ENCODE assay signal across 26 mouse cellular contexts in genomic region chr19:27747301-27747700, GRCm38 (mm10).
DNase-seq lines count a peak whose midpoint lies in the region; ATAC-seq and TF ChIP-seq lines count a peak whose summit lies in the region.
"Had no signal": no experiment of that assay in that cellular context is flagged by ENCODE, and none has a peak within 500 bp of the region (broad histone marks: within the 10 kb centered on the region; RNA-seq: fewer than 3 reads in every experiment).

No protein-coding gene starts in this region.

- no peaks in the 10 kb centered on the region for H3K4me1 ChIP-seq in lung, embryonic 14.5 days (ENCODE audit: insufficient read depth)
- H3K4me1 ChIP-seq in midbrain, embryonic 11.5 days (ENCODE audit: control insufficient read depth, insufficient read depth, low read length): no peaks in the 10 kb centered on the region
- no peaks in the 10 kb centered on the region for H3K4me1 ChIP-seq in midbrain, embryonic 13.5 days (replicated peaks)
- H3K4me1 ChIP-seq: forebrain, embryonic 10.5 days; forebrain, embryonic 13.5 days; heart, embryonic 15.5 days had no signal

- whole genome bisulfite sequencing in lung, embryonic 14.5 days: 69% methylated on average over 1 of the region's 1 CpGs
- WGBS in midbrain, embryonic 11.5 days: 94% methylated on average over 1 of the region's 1 CpGs
- WGBS in midbrain, embryonic 13.5 days: 100% methylated on average over 1 of the region's 1 CpGs

- no peak for TF ChIP-seq CTCF in lung, embryonic 14.5 days (IDR thresholded peaks at IDR 0.05; ENCODE audit: low read depth)

- no peaks in the 10 kb centered on the region for H3K36me3 ChIP-seq in lung, embryonic 14.5 days (ENCODE audit: insufficient read depth)
- H3K36me3 ChIP-seq in midbrain, embryonic 11.5 days (ENCODE audit: control insufficient read depth, insufficient read depth, low read length): no peaks in the 10 kb centered on the region
- H3K36me3 ChIP-seq in midbrain, embryonic 13.5 days: no peaks in the 10 kb centered on the region
- H3K36me3 ChIP-seq: forebrain, embryonic 10.5 days; heart, embryonic 12.5 days; heart, embryonic 15.5 days; hindbrain, embryonic 10.5 days had no signal

- H3K9me3 ChIP-seq in lung, embryonic 14.5 days (ENCODE audit: low read depth, low read length): no peaks in the 10 kb centered on the region
- H3K9me3 ChIP-seq in midbrain, embryonic 11.5 days (ENCODE audit: control insufficient read depth, low read length): no peaks in the 10 kb centered on the region
- H3K9me3 ChIP-seq in midbrain, embryonic 13.5 days: no peaks in the 10 kb centered on the region
- H3K9me3 ChIP-seq: forebrain, embryonic 10.5 days; forebrain, embryonic 13.5 days; heart, embryonic 15.5 days had no signal

- no peaks in the 10 kb centered on the region for H3K27me3 ChIP-seq in lung, embryonic 14.5 days (ENCODE audit: insufficient read depth, low read length)
- no peaks in the 10 kb centered on the region for H3K27me3 ChIP-seq in midbrain, embryonic 11.5 days (ENCODE audit: control insufficient read depth, insufficient read depth, low read length)
- H3K27me3 ChIP-seq in midbrain, embryonic 13.5 days: no peaks in the 10 kb centered on the region
- H3K27me3 ChIP-seq: CH12.LX; forebrain, embryonic 13.5 days; heart, embryonic 12.5 days; heart, embryonic 15.5 days had no signal

- ATAC-seq in lung, embryonic 14.5 days (ENCODE audit: insufficient read depth): peak; percentile 82
- no peak for ATAC-seq in midbrain, embryonic 11.5 days (ENCODE audit: low FRiP score)
- ATAC-seq in midbrain, embryonic 13.5 days: no peak
- ATAC-seq: forebrain, embryonic 13.5 days; forebrain, embryonic 16.5 days; hindbrain, postnatal 0 days; inflammation-experienced regulatory T-cells, adult 6 months had no signal

- H3K9ac ChIP-seq in lung, embryonic 14.5 days: no peak overlapping the region
- H3K9ac ChIP-seq in midbrain, embryonic 11.5 days (ENCODE audit: low read length): no peak overlapping the region
- no peak overlapping the region for H3K9ac ChIP-seq in midbrain, embryonic 13.5 days (replicated peaks)
- H3K9ac ChIP-seq: forebrain, embryonic 13.5 days; heart, embryonic 12.5 days; heart, embryonic 15.5 days; hindbrain, embryonic 14.5 days had no signal

- H3K4me3 ChIP-seq in lung, embryonic 14.5 days (ENCODE audit: low read depth, low read length): no peak overlapping the region
- H3K4me3 ChIP-seq in midbrain, embryonic 11.5 days (ENCODE audit: low read depth, low read length): no peak overlapping the region
- no peak overlapping the region for H3K4me3 ChIP-seq in midbrain, embryonic 13.5 days (replicated peaks)
- H3K4me3 ChIP-seq: forebrain, embryonic 10.5 days; forebrain, embryonic 13.5 days; heart, embryonic 12.5 days; heart, embryonic 15.5 days; hindbrain, embryonic 10.5 days had no signal

- no peak overlapping the region for H3K27ac ChIP-seq in lung, embryonic 14.5 days (ENCODE audit: low read depth)
- no peak overlapping the region for H3K27ac ChIP-seq in midbrain, embryonic 11.5 days (ENCODE audit: low read depth, low read length)
- H3K27ac ChIP-seq in midbrain, embryonic 13.5 days: no peak overlapping the region
- H3K27ac ChIP-seq: forebrain, embryonic 10.5 days; forebrain, embryonic 13.5 days; heart, embryonic 15.5 days; hindbrain, embryonic 10.5 days; hindbrain, embryonic 14.5 days; hindbrain, postnatal 0 days had no signal

- peak; percentile 46 for DNase-seq in lung, embryonic 14.5 days
- no peak for DNase-seq in lung, adult 18-20 months
- DNase-seq in midbrain, embryonic 11.5 days (ENCODE audit: low spot score, missing footprints): peak; percentile 44
- peak; percentile 36 for DNase-seq in R1 (ENCODE audit: low read depth, low spot score)
- DNase-seq in left cerebral cortex, adult 11 months (ENCODE audit: low spot score): no peak
- DNase-seq: adrenal gland, postnatal 10 days; adrenal gland, postnatal 36 days; B cell, adult 2 months; cerebellum, adult 18-20 months; cerebellum, adult 9-10 months; cerebellum, postnatal 14 days; gastrocnemius, postnatal 10 days; gastrocnemius, postnatal 36 days; heart, postnatal 10 days; heart, postnatal 36 days had no signal

- no peak overlapping the region for H3K4me2 ChIP-seq in lung, embryonic 14.5 days
- H3K4me2 ChIP-seq in midbrain, embryonic 11.5 days: no peak overlapping the region
- H3K4me2 ChIP-seq in midbrain, embryonic 13.5 days (replicated peaks): no peak overlapping the region
- H3K4me2 ChIP-seq: forebrain, embryonic 13.5 days; heart, embryonic 12.5 days; heart, embryonic 15.5 days; hindbrain, embryonic 14.5 days had no signal

Comparison
In these comparisons a context has a peak if more than half of its experiments do, and no peak if none do; other contexts are left out.
1. DNase-seq: peak in lung, embryonic 14.5 days (single experiment), midbrain, embryonic 11.5 days (single experiment) and R1 (single experiment); none in lung, adult 18-20 months (0 of 2) and left cerebral cortex, adult 11 months (single experiment).